Mouse (Mus musculus): ENCODE results near the gene Snx12. TPM values are rescaled to one million over a fixed set of nuclear protein-coding genes. Genes with fewer than 3 reads are reported as not detected.

Snx12 gene
- polyA plus RNA-seq (2017; shearing (Covaris generic)) = 10 to 100 TPM; 49.0 to 62.8 TPM

GRCm38 (mm10) chrX:101221834-101222795, at the start of gene Snx12:
Gene Snx12 (minus strand): TSS chrX:101222563.

GRCm38 (mm10) chrX:101268755-101269124, 46.4 kb upstream of the Snx12 start, which contains the start of gene Gm20489:
Gene Gm20489 (minus strand): TSS chrX:101269023.

GRCm38 (mm10) chrX:101268025-101268754, 45.8 kb upstream of the Snx12 start, which contains the start of gene Il2rg:
Gene Il2rg (minus strand): TSS chrX:101268255.

GRCm38 (mm10) chrX:101263892-101264291, 41.5 kb upstream of the Snx12 start, which contains the start of gene Gm614:
Gene Gm614 (minus strand): TSS chrX:101263992.

GRCm38 (mm10) chrX:101253952-101254729, 31.8 kb upstream of the Snx12 start, which contains the start of gene Foxo4:
Gene Foxo4 (plus strand): TSS chrX:101254528.

GRCm38 (mm10) chrX:101085920-101086319, 136.4 kb downstream of the Snx12 start, which contains the start of gene Slc7a3:
Gene Slc7a3 (minus strand): TSS chrX:101086020.

GRCm38 (mm10) chrX:101059541-101059940, 162.8 kb downstream of the Snx12 start, which contains the start of gene Tex11:
Gene Tex11 (minus strand): TSS chrX:101059667.

Other genes starting within 250 kb of the Snx12 start
- gene Tex11, start 162.9 kb downstream of the Snx12 start, polyA plus RNA-seq (2017; shearing (Covaris generic)) = not detected
- not detected for gene Slc7a3, start 136.5 kb downstream of the Snx12 start, polyA plus RNA-seq (2017; shearing (Covaris generic))
- 1 to 10 TPM; 2.2 TPM for gene Foxo4, start 32.0 kb upstream of the Snx12 start, polyA plus RNA-seq (2017; shearing (Covaris generic))
- gene Gm614, start 41.4 kb upstream of the Snx12 start, polyA plus RNA-seq (2017; shearing (Covaris generic)) = 1 to 10 TPM; 2.3 to 4.0 TPM
- gene Il2rg, start 45.7 kb upstream of the Snx12 start, polyA plus RNA-seq (2017; shearing (Covaris generic)) = 1,000 to 10,000 TPM; 1,270 to 1,829 TPM
- gene Gm20489, start 46.5 kb upstream of the Snx12 start, polyA plus RNA-seq (2017; shearing (Covaris generic)) = not detected
- 10 to 100 TPM; 52.0 to 84.8 TPM for gene Med12, start 51.5 kb upstream of the Snx12 start, polyA plus RNA-seq (2017; shearing (Covaris generic))
- under 1 TPM in 1 of 2 experiments, not detected in 1; 0.28 TPM for gene Nlgn3, start 76.6 kb upstream of the Snx12 start, polyA plus RNA-seq (2017; shearing (Covaris generic))
- gene Gjb1, start 153.8 kb upstream of the Snx12 start, polyA plus RNA-seq (2017; shearing (Covaris generic)) = not detected
- 10 to 100 TPM; 14.0 to 15.8 TPM for gene Zmym3, start 198.3 kb upstream of the Snx12 start, polyA plus RNA-seq (2017; shearing (Covaris generic))
- gene Nono, start 206.8 kb upstream of the Snx12 start, polyA plus RNA-seq (2017; shearing (Covaris generic)) = 100 to 1,000 TPM; 268 to 276 TPM
- gene Itgb1bp2, start 226.5 kb upstream of the Snx12 start, polyA plus RNA-seq (2017; shearing (Covaris generic)) = 1 to 10 TPM in 1 of 2 experiments, under 1 TPM in 1; 0.29 to 1.7 TPM

Measured in activated CD4-positive, CD25-positive, alpha-beta regulatory T cell (primary cell).